Mouse (Mus musculus) urinary bladder, postnatal 25 days (tissue): ENCODE measurements at regions not wholly inside any gene's neighbourhood (a gene's known extent, or its start where the extent isn't known, plus 50 kb on each side); places are given as distances from the start of the nearest gene placed in this dataset.
"Not testable (repeated sequence)": the region's sequence is repeated elsewhere in the genome, so short reads cannot be mapped to it uniquely, and the experiment has no call there.

ENCODE experiments used
- DNase-seq: peaks from one replicate; pipeline ENCODE4 v3.0.0; 2022; ENCODE audit warnings: low spot score

DNA sequence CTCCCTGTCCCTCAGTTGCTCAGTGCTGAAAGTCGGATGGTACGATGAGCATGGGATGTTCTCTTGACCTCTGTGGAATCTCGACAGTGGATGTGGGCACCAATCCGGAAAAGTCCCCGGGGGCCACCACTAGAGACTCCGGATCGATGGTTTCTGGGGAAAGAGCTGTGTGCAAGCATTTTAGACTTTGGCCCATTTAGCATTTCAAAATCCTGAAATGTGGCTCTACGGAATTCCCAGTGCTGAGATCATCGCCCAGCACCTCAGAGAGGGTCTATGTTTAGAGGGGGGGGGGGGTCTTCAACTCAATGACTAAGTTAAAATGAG, 68.6 kb downstream of the Tomm20 start:
- DNase-seq: no peak

DNA sequence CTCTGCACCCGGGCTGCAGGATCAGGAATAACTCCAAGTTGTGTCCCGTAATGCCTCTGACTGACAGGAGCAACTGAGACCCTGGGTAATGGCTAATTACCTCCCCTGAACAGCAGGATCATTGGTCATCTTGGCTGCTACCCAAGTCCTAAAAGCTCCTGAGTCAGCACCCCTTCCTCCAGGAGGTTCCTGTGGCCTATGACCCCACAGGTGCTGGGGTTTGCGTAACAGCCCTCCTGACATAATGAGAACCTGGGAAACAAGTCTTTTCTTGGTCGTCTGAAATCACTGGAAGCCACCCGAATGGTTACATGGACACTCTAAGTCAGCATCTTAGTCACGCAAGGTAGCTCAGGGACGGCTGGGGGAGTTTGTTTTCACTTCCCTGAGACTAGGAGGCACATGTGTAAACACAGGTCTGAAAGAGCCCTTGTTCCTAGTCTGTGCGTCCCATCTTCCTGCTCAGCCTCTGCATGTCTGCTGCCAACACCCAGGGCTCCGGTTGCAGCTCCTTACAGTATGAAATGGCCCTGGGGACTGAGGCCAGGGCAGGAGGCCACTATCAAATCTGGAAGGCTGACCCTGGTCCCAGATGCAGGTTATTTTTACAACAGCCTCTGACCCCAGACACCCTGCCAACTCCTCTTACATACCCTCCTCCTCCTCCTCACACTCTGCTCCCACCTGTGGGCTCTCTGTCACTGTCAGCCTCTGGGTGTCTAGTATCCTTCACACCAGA, 69.2 kb downstream of the Tomm20 start:
- peak; percentile 33 for DNase-seq

DNA sequence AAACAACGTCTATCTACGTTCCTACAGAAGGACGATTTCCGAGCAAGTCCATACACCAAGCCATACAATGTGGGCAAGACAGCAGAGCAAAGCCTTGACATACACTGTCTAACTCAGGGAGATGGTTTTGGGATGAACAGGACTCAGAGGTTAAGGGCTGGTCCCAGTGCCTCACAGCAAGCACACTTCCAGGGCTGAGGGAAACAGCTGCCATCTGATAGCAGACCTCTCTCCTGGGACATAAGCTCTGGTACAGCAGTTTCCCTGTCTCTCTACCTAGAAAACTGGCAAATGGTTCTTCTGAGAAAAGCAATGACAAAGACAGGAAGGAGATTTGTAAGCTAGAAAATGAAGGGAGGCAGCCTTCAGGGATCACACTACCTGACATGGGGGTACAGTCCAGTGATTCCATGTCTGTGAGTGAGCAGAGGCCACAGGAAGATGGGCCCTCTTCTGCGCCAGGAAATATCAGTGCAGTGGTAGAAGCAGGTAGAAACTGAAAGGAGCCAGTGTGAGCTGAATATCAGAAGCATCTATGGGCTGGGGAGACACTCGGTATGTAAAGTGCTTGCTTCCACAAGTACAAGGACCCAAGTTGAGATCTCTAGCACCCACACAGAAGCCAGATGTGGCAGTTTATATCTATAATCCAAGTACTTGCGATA, 70.0 kb downstream of the Tomm20 start:
- no peak for DNase-seq

DNA sequence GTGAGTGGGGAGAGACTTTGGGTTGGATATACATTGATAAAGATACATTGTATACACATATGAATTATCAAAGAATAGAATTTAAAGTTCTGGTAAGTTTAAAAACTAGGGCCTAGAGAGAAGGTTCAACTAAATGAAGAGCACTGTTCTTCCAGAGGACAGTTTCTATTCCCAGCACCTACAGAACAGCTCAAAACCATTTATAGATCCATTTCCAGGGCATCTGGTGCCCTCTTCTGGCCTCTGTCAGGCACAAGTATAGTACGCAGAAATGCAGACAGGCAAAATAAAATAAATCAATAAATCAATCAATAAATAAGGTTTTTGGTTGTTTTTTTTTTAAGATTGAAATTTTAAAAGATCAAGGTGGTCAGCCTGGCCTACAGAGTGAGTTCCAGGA, 70.8 kb downstream of the Tomm20 start:
- DNase-seq: no peak

DNA sequence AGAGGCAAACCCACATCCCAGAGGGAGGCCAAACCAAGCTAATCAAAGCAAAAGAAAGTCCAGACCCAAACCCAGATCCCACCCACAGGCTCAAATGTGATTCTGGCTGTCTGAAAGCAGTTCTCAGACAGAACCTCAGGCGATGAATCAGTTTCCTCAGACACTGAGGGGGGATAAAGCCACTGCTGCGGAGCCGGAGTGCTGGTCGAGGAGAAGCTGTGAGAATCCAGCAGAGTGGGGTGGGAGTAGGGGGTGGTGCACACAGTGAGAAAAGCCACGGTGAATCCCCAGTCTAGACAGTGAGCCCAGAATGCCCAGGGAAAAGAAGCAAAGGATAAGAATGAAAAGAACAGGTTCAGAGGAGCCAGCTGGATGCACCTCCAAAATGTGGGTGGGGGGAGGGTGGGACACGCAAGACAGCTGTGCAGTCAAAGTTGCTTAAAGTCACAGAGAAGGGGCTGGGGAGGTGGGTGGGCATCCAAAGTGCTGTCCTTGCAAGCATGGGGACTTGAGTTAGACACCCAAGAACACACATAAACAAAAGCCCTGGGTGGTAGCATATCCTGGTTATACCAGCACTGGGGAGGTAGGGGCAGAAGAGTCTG, 71.4 kb downstream of the Tomm20 start:
- DNase-seq: no peak

DNA sequence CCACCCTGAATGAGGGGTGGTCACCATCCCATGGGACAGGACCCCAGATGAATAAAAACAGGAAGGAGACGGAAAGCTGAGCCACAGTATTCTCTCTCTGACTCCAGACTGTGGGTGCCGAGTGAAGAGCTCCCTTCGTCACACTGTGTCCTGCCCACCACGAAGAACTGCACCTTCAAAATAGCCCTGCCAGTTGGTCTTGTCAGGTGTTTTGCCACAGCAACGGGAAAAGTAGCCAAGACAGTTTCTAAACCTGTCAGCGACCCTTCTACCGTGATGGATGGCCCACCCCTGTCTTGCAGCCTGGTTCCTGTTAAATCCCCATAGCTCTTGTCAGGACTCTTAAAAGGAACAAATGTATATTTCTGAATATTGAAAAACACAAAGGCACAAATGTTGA, 72.3 kb downstream of the Tomm20 start:
- DNase-seq: no peak

DNA sequence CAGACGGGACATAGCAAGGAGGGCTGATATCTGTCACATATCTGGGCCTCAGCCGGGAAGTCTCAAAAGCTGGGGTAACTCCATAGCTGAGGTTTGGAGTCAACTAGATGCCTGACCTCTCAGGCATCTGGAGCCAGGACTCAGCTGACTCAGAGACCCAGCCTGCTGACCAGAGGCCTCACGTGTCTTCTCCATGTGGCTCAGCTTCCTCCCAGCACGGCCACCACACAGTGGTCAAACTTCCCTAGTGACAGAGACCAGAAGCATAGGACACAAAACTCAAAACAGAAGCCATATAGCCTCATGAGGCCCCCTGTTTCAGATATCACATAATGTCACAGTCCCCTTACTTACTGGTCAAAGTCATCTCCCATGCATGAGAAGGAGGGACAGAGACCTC, 73.1 kb downstream of the Tomm20 start:
- no peak for DNase-seq

DNA sequence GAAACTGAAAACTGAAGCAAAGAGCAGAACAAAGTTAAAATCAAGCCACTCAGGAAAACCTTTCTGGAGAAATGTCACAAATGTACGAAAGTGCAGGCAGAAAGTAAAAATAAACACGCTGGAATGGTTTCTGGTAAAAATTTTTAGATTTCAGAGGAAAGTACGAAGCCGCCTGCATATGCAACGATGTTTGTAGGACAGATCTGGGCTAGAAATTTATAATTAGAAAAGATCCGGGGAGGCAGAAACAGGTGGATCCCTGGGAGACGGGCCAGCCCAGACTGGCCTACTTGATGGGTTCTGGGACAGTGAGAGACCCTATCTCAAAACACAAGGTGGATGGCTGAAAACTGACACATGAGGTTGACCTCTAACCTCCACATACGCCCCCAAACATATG, 73.5 kb downstream of the Tomm20 start:
- no peak for DNase-seq

DNA sequence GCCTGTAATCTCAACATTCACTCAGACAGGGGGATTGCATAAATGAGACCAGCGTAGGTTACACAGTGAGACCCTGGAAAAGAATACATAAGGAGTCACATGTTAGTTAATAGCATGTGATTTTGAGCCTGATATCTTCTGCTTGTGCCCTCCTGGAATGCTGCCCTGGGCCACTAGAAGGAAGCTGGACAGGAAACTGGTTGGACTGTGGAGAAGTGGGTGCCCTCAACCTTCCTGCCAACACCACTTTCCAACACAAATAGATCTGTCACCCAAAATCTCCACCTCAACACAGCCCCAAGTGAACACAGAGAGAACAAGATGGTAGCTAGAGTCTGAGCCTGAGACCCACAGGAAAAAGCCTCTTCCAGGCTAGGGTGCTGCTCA, 76.2 kb downstream of the Tomm20 start:
- no peak for DNase-seq

DNA sequence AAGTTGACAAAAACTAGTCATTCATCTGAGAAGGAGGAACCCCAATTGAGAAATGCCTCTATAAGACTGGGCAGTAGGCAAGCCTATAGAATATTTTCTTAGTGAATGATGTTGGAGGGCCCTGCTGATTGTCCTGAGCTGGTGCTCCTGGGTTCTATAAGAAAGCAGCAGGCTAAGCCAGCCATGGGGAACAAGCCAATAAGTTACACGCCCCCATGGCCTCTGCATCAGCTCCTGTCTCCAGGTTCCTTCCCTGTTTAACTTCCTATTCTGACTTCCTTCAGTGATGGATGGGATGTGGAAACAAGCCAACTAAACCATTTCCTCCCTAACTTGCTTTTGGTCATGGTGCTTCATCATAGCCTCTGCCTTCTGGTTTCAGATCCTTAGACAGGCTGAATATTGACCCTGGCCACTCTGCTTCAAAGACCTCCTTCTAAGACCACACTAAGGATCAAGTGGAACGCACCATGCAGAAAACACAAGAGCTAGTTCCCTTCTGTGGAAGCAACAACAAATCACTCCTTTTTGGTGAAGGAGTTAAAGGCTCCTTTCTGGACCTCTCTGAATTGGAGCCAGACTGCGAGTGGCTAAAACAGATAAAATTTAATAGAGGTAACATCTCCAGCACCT, 76.7 kb downstream of the Tomm20 start:
- DNase-seq: no peak

DNA sequence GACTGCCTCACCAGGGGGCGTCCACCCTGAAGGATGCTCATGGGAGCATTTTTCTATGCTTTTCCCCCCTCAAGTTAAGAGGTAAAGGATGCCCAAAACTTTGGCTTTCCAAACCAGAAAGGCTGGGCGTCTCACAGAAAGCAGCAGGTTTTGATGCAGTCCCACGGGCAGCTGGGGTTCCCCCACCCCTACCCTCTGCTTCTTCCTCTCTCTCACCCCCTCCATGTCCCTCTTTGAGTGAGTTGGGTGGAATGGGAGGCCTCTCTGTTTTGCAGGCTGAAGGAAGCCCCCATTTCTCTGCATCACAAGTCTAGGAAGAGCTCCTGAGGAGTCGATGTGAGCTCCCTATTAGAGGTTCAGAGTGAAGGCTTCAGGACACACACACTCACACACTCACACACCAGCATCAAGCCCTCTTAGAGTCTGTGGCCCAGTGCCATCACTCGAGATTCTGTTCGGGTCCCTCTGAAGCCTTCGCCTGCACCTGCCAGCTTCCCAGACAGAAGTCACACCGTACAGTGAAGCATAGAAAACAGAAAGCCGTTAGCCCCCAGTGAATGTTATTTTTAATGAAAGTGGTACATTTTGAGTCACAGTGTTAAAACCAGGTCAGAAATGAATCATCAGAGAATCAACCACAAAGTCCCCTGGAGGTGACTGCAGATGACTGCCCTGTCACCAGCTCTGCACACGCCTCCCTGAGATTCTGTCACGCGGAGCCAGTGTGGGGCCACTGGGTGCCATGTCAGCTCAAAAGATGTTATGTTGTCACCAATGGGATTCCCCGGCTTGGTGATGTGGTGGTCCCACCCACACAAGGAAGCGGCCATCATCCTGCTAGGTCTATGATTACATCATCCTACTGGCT, 78.3 kb downstream of the Tomm20 start:
- DNase-seq: no peak

DNA sequence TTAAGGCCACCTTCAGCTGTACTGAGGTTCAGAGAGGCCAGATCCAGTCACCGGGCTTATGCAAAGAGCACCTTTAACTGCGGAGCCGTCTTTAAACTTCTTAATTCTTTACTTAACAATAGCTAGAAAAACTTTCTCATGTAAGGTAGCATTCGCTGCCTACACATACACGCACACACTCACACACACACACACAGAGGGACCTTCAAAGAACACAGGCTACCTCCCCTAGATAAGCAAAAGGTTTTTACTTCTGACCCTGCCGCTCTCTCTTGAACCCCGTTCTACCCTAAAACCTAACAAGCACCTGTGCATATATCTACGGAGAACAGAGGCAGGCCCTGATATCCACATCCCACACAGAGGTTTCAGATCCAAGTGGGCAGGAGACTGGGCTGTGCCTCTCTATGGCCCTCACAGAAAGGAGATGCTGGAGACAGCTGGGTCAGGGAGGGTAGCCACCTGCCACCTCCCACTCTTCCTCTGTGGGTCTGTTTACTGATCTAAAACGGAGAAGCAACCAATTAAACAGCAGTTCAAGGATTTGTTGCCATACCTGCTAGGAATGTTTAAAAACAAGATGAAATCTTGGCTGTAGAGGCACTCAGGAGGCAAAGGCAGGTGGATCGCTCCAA, 81.2 kb downstream of the Tomm20 start:
- DNase-seq: no peak

DNA sequence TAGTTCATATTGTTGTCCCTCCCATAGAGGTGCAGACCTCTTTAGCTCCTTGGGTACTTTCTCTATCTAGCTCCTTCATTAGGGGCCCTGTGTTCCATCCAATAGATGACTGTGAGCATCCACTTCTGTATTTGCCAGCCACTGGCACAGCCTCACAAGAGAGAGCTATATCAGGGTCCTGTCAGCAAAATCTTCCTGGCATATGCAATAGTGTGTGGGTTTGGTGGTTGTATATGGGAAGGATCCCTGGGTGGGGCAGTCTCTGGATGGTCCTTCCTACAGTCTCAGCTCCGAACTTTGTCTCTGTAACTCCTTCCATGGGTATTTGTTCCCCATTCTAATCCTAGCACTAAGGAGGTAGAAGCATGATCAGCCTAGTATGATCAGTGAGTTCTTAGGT, 82.0 kb downstream of the Tomm20 start:
- DNase-seq: not testable (repeated sequence)

DNA sequence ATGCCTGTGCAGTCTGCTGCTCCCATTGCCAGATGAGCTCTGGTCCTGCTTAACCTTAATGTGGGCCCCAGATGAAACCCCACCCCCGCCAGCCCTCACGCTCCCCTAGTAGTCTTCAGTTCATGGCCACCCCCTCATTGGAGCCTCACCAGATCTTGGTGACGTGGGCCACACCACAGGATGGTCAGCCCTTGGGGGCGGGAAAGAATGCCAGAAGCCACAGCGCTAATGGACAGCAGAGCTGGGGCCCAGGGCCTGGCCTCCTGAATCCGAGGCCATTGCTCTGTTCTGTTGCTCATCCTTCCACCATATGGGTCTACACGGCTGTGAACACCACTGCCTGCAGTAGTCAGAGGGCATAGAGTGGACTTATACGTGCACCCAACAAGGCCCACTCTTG, 83.9 kb downstream of the Tomm20 start:
- DNase-seq: no peak

DNA sequence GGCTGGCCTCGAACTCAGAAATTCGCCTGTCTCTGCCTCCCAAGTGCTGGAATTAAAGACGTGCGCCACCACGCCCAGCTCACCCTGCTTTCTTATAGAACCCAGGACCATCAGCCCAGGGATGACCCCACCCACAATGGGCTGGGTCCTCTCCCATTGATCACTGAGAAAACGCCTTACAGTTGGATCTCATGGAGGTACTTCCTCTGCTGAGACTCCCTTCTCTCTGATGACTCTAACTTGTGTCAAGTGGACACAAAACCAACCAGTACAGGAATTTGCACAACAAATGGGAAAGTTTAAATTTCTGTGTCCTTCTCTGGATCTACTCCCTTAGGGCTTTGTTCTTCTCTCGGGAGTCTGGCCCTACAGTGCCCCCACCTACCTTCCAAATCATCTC, 85.0 kb downstream of the Tomm20 start:
- DNase-seq: no peak

DNA sequence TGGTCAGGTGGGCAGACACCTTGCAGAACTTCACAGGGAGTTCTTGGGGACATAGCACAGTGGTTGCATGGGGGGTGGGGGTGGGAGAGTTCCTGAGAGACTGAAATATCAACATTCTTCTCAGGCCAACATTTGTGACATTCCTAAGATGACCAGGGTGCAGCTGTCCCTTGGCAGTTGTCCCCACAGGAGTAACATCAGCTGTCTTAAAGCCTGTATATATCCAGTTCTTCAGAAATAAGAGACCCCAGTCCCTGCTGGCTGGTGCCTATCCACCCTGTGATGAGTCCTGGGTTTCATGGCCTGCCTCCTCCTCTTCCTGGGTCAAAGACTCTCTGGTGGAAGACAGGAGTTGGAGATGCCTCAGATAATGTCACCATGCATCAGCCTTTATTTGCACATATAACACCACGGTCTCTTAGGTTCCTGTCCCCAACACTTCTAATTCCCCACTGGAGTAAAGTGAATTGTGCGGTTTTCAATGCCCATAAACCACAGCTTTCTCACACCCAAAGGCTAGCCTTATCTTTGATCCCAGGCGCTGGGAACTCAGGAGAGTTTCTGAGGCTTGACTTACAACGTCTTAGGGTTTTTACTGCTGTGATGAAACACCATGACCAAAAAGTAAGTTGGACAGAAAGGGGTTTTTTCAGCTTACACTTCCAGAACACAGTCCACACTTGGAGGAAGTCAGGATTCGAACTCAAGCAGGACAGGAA, 85.8 kb downstream of the Tomm20 start:
- DNase-seq: no peak

DNA sequence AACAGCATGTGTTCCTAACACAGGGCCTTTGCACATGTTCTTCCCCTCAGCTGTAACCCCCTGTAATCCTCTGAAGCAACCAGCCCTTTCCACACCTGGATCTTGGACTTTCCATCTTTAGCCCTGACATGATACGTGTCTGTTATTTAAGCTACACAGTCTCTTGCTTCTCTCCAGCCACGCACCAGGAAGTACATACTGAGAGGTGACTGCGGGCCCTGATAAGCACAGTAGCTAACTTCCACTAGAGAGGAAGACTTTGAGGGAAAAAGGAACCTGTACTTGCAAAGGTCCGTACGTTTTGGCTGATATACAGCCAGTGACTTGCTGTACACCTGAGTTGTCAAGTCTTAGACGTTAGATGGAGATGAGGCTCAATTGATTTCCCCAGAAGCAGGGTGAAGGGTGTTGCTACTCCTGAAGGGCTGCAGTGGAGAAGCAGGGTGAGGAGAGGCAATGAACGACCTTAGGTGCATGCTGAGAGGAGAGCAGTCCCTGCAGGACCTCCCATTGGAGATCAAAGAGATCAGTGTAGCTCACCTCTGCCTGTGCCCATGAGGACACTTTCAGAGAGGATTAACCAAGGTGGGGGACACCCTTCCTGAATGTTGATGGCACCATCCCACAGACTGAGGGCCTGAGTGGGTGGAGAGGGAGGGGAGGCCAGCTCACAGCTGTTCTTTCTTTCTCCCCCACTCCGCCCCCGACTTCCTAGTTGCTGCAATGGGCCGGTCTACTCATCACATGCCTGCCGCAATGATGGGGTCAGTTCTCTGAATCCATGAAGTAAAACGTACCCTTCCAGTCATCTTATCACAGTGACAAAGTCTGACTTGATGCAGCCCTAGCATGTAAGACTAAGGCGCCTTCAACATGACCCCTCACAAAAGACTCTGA, 88.1 kb downstream of the Tomm20 start:
- no peak for DNase-seq

DNA sequence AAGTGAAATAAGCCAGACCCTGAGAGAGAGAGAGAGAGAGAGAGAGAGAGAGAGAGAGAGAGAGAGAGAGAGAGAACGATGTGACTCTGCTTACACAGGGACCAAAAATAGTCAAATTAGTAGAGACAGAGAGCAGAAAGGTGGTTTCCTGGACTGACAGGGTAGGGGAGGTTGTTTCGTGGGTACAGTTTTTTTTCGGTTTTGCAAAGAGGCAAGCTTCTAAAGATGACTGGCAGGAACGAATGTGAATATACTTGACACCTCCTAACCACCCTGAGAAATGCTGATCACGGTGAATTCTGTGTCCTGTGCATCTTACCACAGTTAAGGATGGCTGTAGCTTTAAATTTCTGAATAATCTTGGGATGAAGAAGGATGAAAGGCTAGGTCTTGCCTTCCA, 89.7 kb downstream of the Tomm20 start:
- no peak for DNase-seq

DNA sequence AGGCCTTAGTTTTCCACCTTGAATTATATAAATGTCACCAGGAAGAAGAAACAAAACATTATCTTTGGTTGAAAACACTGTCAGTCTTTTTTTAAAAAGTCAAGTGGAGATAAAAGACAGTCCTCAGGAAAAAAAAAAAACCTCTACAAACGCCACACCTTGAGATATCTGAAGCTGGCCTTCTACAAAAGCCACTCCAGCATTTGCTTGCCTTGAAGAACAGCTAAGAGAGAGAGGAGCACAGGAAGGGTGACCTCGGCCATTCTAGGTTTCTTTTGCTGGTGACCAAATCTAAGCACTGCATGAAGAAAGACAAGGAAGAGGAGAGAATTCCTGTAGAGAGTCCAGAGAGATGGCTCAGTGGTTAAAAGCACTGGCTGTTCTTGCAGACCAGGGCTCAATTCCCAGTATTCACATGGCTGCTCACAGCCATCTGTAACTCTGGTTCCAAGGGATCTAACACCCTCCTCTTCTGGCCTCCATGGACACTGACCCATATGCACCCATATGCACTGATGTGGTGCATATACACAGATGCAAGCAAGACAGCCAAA, 90.5 kb downstream of the Tomm20 start:
- no peak for DNase-seq
